8 mouse cellular contexts compared by ENCODE assay signal in the genomic region with DNA sequence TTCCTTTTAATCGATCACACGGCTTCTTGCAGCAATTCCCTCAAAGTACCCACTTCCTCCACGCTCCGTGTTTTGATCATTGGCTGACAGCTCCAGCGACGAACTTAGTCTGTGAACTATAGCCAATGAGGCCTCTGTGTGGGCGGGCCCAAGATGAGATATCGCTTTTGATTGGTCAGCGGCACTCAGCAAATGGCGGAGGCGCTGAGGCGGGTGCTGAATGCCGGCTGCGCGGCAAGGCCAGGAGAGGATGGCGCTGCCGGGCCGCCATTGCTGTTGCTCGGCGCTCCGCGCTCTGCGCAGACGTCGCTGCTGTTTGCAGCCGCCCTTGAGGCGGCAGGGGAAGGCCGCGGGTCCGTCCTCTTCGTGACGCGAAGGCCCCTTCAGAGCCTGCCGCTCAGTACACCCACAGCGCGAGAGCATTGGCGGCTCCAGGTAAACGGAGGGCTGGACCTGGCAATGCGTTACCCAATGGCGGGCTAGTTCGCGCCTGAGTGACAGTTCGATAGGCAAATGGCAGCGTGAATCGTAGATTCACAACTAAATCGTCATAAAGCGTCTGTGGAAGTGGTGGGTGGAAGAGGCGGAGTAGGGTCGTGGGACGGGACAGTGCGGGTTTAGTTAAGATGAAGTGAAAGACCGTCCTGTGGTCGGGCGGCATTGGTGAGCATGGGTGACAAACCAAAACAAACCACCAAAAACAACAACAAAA. TPM values are rescaled to one million over a fixed set of nuclear protein-coding genes. Genes with fewer than 3 reads are reported as not detected.
A peak's percentile ranks its signal among the peaks of the same experiment; 100 is the strongest.
DNase-seq lines count a peak whose midpoint lies in the region; ATAC-seq and TF ChIP-seq lines count a peak whose summit lies in the region.

A gene (plus strand): TSS at position 186 of the 712 bp plus-strand sequence.

- H3K4me1 ChIP-seq in ES-E14 (ENCODE audit: control insufficient read depth in 2 of 2, insufficient read depth in 2 of 2, low read length in 2 of 2, poor library complexity in 1 of 2) = peaks cover 0 to 3% of the 10 kb centered on the region in 2 experiments; a peak in 1 of 4 replicates
- H3K4me1 ChIP-seq in forebrain, embryonic 15.5 days = peaks cover 25% of the 10 kb centered on the region
- H3K4me1 ChIP-seq in lung, adult 2 months (ENCODE audit: control insufficient read depth, insufficient read depth, low read length) = peaks cover 7% of the 10 kb centered on the region

- peaks cover 15% of the 10 kb centered on the region for H3K27me3 ChIP-seq in forebrain, embryonic 15.5 days

- WGBS in forebrain, embryonic 15.5 days = under 1% methylated on average over 53 of the region's 54 CpGs
- under 1% methylated on average over 54 of the region's 54 CpGs for WGBS in lung, adult 2 months

- peak; percentile 97 for DNase-seq in ES-E14 (ENCODE audit: low read depth, low spot score)
- DNase-seq in cerebellum, adult 11-12 months = peak; percentile 98
- peak; percentile 97 for DNase-seq in heart, postnatal 25 days (ENCODE audit: low spot score)
- DNase-seq in layer of hippocampus, adult 18-20 months (ENCODE audit: low spot score in 2 of 2) = peak; percentile 99 to 100
- DNase-seq in lung, adult 2 months = peak; percentile 99
- DNase-seq in thymus, adult 18-20 months = peak; percentile 95 to 98

- ATAC-seq in forebrain, embryonic 15.5 days (replicated peaks) = peak; percentile 98
- ATAC-seq in neutrophil, adult 5-6 weeks (ENCODE audit: extremely low read depth, insufficient number of reproducible peaks, low FRiP score, poor library complexity, severe bottlenecking) = peak; percentile 86

- peak within 1 kb of the TSS; percentile 68 for H3K4me2 ChIP-seq in forebrain, embryonic 15.5 days (replicated peaks)

- intact Hi-C loops in heart, postnatal 25 days (cut with DNase I) = loop anchor here (2.0 kb wide), 1 partner anchor 47 kb away; a partner anchor contains a TSS

- no peaks in the 10 kb centered on the region; the same call in 1 of the 2 replicates for H3K36me3 ChIP-seq in ES-E14 (ENCODE audit: control insufficient read depth, insufficient read depth, low read length, poor library complexity, severe bottlenecking)
- H3K36me3 ChIP-seq in forebrain, embryonic 15.5 days = 0 out of 2 replicates have a peak, but pooled peaks cover 3% of the 10 kb centered on the region

- H3K4me3 ChIP-seq in ES-E14 (ENCODE audit: insufficient read depth in 1 of 2, low read depth in 1 of 2, low read length in 2 of 2, poor library complexity in 1 of 2, severe bottlenecking in 1 of 2) = peak within 1 kb of the TSS; percentile 68 to 85
- peak within 1 kb of the TSS; percentile 81 for H3K4me3 ChIP-seq in forebrain, embryonic 15.5 days
- H3K4me3 ChIP-seq in lung, adult 2 months (replicated peaks; ENCODE audit: extremely low read depth, low read depth, low read length) = peak within 1 kb of the TSS; percentile 96

- in situ Hi-C loops in ES-E14 (cut with MboI; ENCODE audit: low sequenced_read_pairs in 2 of 2, unreplicated experiment in 2 of 2) = no loop called here

- no peak for TF ChIP-seq CTCF in lung, adult 2 months (IDR thresholded peaks at IDR 0.05; ENCODE audit: insufficient read depth, low read length)

- TF ChIP-seq POLR2A in lung, adult 2 months (IDR thresholded peaks at IDR 0.05; ENCODE audit: borderline replicate concordance, extremely low read depth, low read depth, low read length) = peak; percentile 66; the same call in 1 of the 2 replicates

- peak within 1 kb of the TSS; percentile 74 for H3K27ac ChIP-seq in ES-E14 (ENCODE audit: insufficient read depth, low read depth, low read length, poor library complexity, severe bottlenecking)
- H3K27ac ChIP-seq in forebrain, embryonic 15.5 days (replicated peaks) = peak within 1 kb of the TSS; percentile 97

- peak within 1 kb of the TSS; percentile 94 for H3K9ac ChIP-seq in ES-E14 (ENCODE audit: insufficient read depth, low read depth, low read length, poor library complexity, severe bottlenecking)
- H3K9ac ChIP-seq in forebrain, embryonic 15.5 days (replicated peaks) = peak within 1 kb of the TSS; percentile 89

- H3K9me3 ChIP-seq in ES-E14 (ENCODE audit: control insufficient read depth, insufficient read depth, low read depth, low read length) = no peaks in the 10 kb centered on the region
- no peaks in the 10 kb centered on the region for H3K9me3 ChIP-seq in forebrain, embryonic 15.5 days

TF ChIP-seq in ES-E14, 5 proteins besides CTCF, POLR2A, EP300 and RAD21:
- TF ChIP-seq ZC3H11A (IDR thresholded peaks at IDR 0.05; ENCODE audit: borderline replicate concordance, low read depth, low read length) (no peak), HCFC1 (IDR thresholded peaks at IDR 0.05; ENCODE audit: borderline replicate concordance, insufficient read depth, low read length) (no peak), ZNF384 (IDR thresholded peaks at IDR 0.05; ENCODE audit: low read depth, low read length) (no peak), CHD2 (IDR thresholded peaks at IDR 0.05; ENCODE audit: low read depth, low read length) (peak; percentile 82), MAFK (IDR thresholded peaks at IDR 0.05; ENCODE audit: insufficient read depth, low read depth, low read length) (no peak)
TF ChIP-seq in ES-E14: peak in this region for 1.

RNA-seq across cellular contexts. Expression of the gene that starts here (rescaled TPM):
- total RNA-seq in ES-E14 (2012; rRNA removed) = 9.5 and 10.8 TPM in 2 replicates
- 9.3 and 12.1 TPM in 2 replicates for polyA plus RNA-seq in forebrain, embryonic 15.5 days (2015; fragmentation: Nextera tagmentation; extraction: Ambion mirVana)
- total RNA-seq in heart, postnatal 25 days (2021) = 1 to 10 TPM; 5.8 to 7.4 TPM
- 10 to 100 TPM; 13.3 to 13.7 TPM for total RNA-seq in layer of hippocampus, adult 18-20 months (2021)
- polyA plus RNA-seq in lung, adult 2 months (2012; rRNA removed) = 10.1 and 10.8 TPM in 2 replicates
- 3.1 and 3.7 TPM in 2 replicates for total RNA-seq in neutrophil, adult 5-6 weeks (2017)

Comparison
In these comparisons a context has a peak if more than half of its experiments do, and no peak if none do; other contexts are left out.
1. Peak in every context shown above with its lines: DNase-seq, ATAC-seq, H3K4me3 ChIP-seq and H3K27ac ChIP-seq.